Mouse (Mus musculus): Measurements from ENCODE around the gene Pdzk1ip1. TPM values are rescaled to one million over a fixed set of nuclear protein-coding genes. Genes with fewer than 3 reads are reported as not detected.

The Pdzk1ip1 gene
- total RNA-seq, 2 experiments from 2014 or later: 0.33 to 1.5 TPM

- no peak for ATAC-seq (ENCODE audit: poor library complexity, severe bottlenecking)
These were observed 13.7 kb upstream of the Pdzk1ip1 start for GRCm38 (mm10) chr4:115074789-115075188.

GRCm38 (mm10) chr4:115075204-115075915 is 13.1 kb upstream of the Pdzk1ip1 start:
- peak; percentile 75 for ATAC-seq (ENCODE audit: poor library complexity, severe bottlenecking)

- ATAC-seq (ENCODE audit: poor library complexity, severe bottlenecking): no peak
These were observed 9.4 kb upstream of the Pdzk1ip1 start for GRCm38 (mm10) chr4:115078892-115079820.

- ATAC-seq (ENCODE audit: poor library complexity, severe bottlenecking): no peak
These were observed 8.6 kb upstream of the Pdzk1ip1 start for GRCm38 (mm10) chr4:115079821-115080349.

- no peak for ATAC-seq (ENCODE audit: poor library complexity, severe bottlenecking)
These were observed 5.5 kb upstream of the Pdzk1ip1 start for GRCm38 (mm10) chr4:115083031-115083430.

- peak; percentile 84 for ATAC-seq (ENCODE audit: poor library complexity, severe bottlenecking)
These were observed 2.9 kb upstream of the Pdzk1ip1 start for GRCm38 (mm10) chr4:115085522-115086095.

GRCm38 (mm10) chr4:115086257-115086656 is 2.3 kb upstream of the Pdzk1ip1 start:
- no peak for ATAC-seq (ENCODE audit: poor library complexity, severe bottlenecking)

GRCm38 (mm10) chr4:115086763-115087415 is 1.6 kb upstream of the Pdzk1ip1 start:
- no peak for ATAC-seq (ENCODE audit: poor library complexity, severe bottlenecking)

GRCm38 (mm10) chr4:115090592-115090991 is 2.1 kb downstream of the Pdzk1ip1 start:
- no peak for ATAC-seq (ENCODE audit: poor library complexity, severe bottlenecking)

GRCm38 (mm10) chr4:115091806-115092205 is 3.3 kb downstream of the Pdzk1ip1 start:
- ATAC-seq (ENCODE audit: poor library complexity, severe bottlenecking): no peak

GRCm38 (mm10) chr4:115093331-115093864 is 4.9 kb downstream of the Pdzk1ip1 start:
- no peak for ATAC-seq (ENCODE audit: poor library complexity, severe bottlenecking)

GRCm38 (mm10) chr4:115094056-115094455 is 5.5 kb downstream of the Pdzk1ip1 start:
- ATAC-seq (ENCODE audit: poor library complexity, severe bottlenecking): no peak

GRCm38 (mm10) chr4:115095671-115096434 is 7.3 kb downstream of the Pdzk1ip1 start:
- peak; percentile 65 for ATAC-seq (ENCODE audit: poor library complexity, severe bottlenecking)

GRCm38 (mm10) chr4:115096435-115097145 is 8.1 kb downstream of the Pdzk1ip1 start:
- peak; percentile 31 for ATAC-seq (ENCODE audit: poor library complexity, severe bottlenecking)

GRCm38 (mm10) chr4:115097146-115097496 is 8.6 kb downstream of the Pdzk1ip1 start:
- ATAC-seq (ENCODE audit: poor library complexity, severe bottlenecking): peak; percentile 27; the same call in 1 of the 2 replicates

- peak; percentile 90 for ATAC-seq (ENCODE audit: poor library complexity, severe bottlenecking)
These were observed 13.2 kb downstream of the Pdzk1ip1 start for GRCm38 (mm10) chr4:115101682-115102081.

- ATAC-seq (ENCODE audit: poor library complexity, severe bottlenecking): no peak
These were observed 15.0 kb downstream of the Pdzk1ip1 start for GRCm38 (mm10) chr4:115103510-115103909.

GRCm38 (mm10) chr4:115111167-115111566 is 22.7 kb downstream of the Pdzk1ip1 start:
- ATAC-seq (ENCODE audit: poor library complexity, severe bottlenecking): no peak

GRCm38 (mm10) chr4:115113266-115113665 is 24.8 kb downstream of the Pdzk1ip1 start:
- peak; percentile 37; the same call in 1 of the 2 replicates for ATAC-seq (ENCODE audit: poor library complexity, severe bottlenecking)

All from megakaryocyte, adult 5-6 weeks (primary cell).